Mouse (Mus musculus) myocyte (in vitro differentiated cells): ENCODE measurements at regions not wholly inside any gene's neighbourhood (a gene's known extent, or its start where the extent isn't known, plus 50 kb on each side); places are given as distances from the start of the nearest gene placed in this dataset.

ENCODE experiments used
- H3K27me3 ChIP-seq: one replicate; pipeline ENCODE4 v1.6.1; 2011; ENCODE audit not compliant: control insufficient read depth, insufficient read depth, insufficient read length
- H3K36me3 ChIP-seq: one replicate; pipeline ENCODE4 v1.6.1; 2011; ENCODE audit not compliant: control insufficient read depth, insufficient read depth
- H3K4me2 ChIP-seq: one replicate; pipeline ENCODE4 v1.6.1; 2011; ENCODE audit warnings: low read depth, control low read depth
- H3K4me3 ChIP-seq: one replicate; pipeline ENCODE4 v1.5.1; 2011; ENCODE audit warnings: mild to moderate bottlenecking, control low read depth, moderate library complexity
- H3K79me2 ChIP-seq: one replicate; pipeline ENCODE4 v1.6.1; 2011; ENCODE audit not compliant: control insufficient read depth, insufficient read depth
- H3ac ChIP-seq: one replicate; pipeline ENCODE4 v1.6.1; 2011; ENCODE audit not compliant: control insufficient read depth, insufficient read length
- CEBPB ChIP-seq: IDR thresholded peaks from 2 replicates; pipeline ENCODE4 v1.6.1; 2011; ENCODE audit warnings: mild to moderate bottlenecking, moderate library complexity; ENCODE audit not compliant: poor library complexity, insufficient read depth, severe bottlenecking
- E2F4 ChIP-seq: IDR thresholded peaks from one replicate; pipeline ENCODE4 v1.6.1; 2011; ENCODE audit warnings: mild to moderate bottlenecking, control low read depth, moderate library complexity; ENCODE audit not compliant: insufficient read depth
- MAX ChIP-seq: IDR thresholded peaks from one replicate; pipeline ENCODE4 v1.6.1; 2011; ENCODE audit warnings: low read depth, mild to moderate bottlenecking, control low read depth
- MYOD1 ChIP-seq, 3 experiments: IDR thresholded peaks; one replicate each; pipeline ENCODE4 v1.6.1; 2011; ENCODE audit warnings: control low read depth in 2 of 3, low read depth in 2 of 3, mild to moderate bottlenecking in 2 of 3, moderate library complexity in 1 of 3; ENCODE audit not compliant: insufficient read length in 2 of 3, control insufficient read depth in 1 of 3
- MYOG ChIP-seq, 3 experiments: IDR thresholded peaks; one replicate each; pipeline ENCODE4 v1.6.1; 2011; ENCODE audit warnings: control low read depth in 2 of 3, low read depth in 2 of 3, mild to moderate bottlenecking in 2 of 3; ENCODE audit not compliant: insufficient read length in 2 of 3, control insufficient read depth in 1 of 3, insufficient read depth in 1 of 3
- POLR2A ChIP-seq: IDR thresholded peaks from one replicate; pipeline ENCODE4 v1.6.1; 2011; ENCODE audit warnings: low read depth, mild to moderate bottlenecking, control low read depth, moderate library complexity; ENCODE audit not compliant: insufficient read length
- POLR2AphosphoS2 ChIP-seq: IDR thresholded peaks from one replicate; pipeline ENCODE4 v1.6.1; 2011; ENCODE audit warnings: low read depth, control low read depth; ENCODE audit not compliant: insufficient read length
- REST ChIP-seq: IDR thresholded peaks from one replicate; pipeline ENCODE4 v1.6.1; 2011; ENCODE audit warnings: mild to moderate bottlenecking, control low read depth, moderate library complexity; ENCODE audit not compliant: insufficient read depth, insufficient read length
- SRF ChIP-seq: IDR thresholded peaks from one replicate; pipeline ENCODE4 v1.6.1; 2011; ENCODE audit warnings: low read depth; ENCODE audit not compliant: control insufficient read depth, insufficient read length
- TCF12 ChIP-seq: IDR thresholded peaks from one replicate; pipeline ENCODE4 v1.6.1; 2011; ENCODE audit warnings: mild to moderate bottlenecking, control low read depth; ENCODE audit not compliant: poor library complexity, insufficient read depth, severe bottlenecking
- TCF3 ChIP-seq: IDR thresholded peaks from one replicate; pipeline ENCODE4 v1.6.1; 2011; ENCODE audit warnings: low read depth, control low read depth; ENCODE audit not compliant: insufficient read length
- USF1 ChIP-seq: IDR thresholded peaks from one replicate; pipeline ENCODE4 v1.6.1; 2011; ENCODE audit warnings: low read depth, mild to moderate bottlenecking, control low read depth, moderate library complexity

- H3K4me3 ChIP-seq: no peak overlapping the region
- no peaks in the 10 kb centered on the region for H3K79me2 ChIP-seq
- no peak overlapping the region for H3ac ChIP-seq
- TF ChIP-seq POLR2A (no peak), TCF3 (no peak), REST (no peak), MYOG (IDR thresholded peaks at IDR 0.05; ENCODE audit: control insufficient read depth in 1 of 3, insufficient read depth in 1 of 3, insufficient read length in 2 of 3, low read depth in 2 of 3) (no peak), MAX (no peak), MYOD1 (IDR thresholded peaks at IDR 0.05; ENCODE audit: control insufficient read depth in 1 of 3, insufficient read length in 2 of 3, low read depth in 2 of 3) (no peak), SRF (no peak), E2F4 (no peak), USF1 (no peak), POLR2AphosphoS2 (no peak), TCF12 (no peak), CEBPB (no peak)
- H3K36me3 ChIP-seq: no peaks in the 10 kb centered on the region
- H3K27me3 ChIP-seq: no peaks in the 10 kb centered on the region
- H3K4me2 ChIP-seq: no peak overlapping the region
These were observed 90.5 kb upstream of the Cblb start for GRCm38 (mm10) chr16:51940574-51940973.

- H3K79me2 ChIP-seq: no peaks in the 10 kb centered on the region
- H3K36me3 ChIP-seq: no peaks in the 10 kb centered on the region
- H3ac ChIP-seq: no peak overlapping the region
- no peaks in the 10 kb centered on the region for H3K27me3 ChIP-seq
- H3K4me2 ChIP-seq: no peak overlapping the region
- H3K4me3 ChIP-seq: no peak overlapping the region
- TF ChIP-seq TCF3: no peak
- TF ChIP-seq MYOG (IDR thresholded peaks at IDR 0.05; ENCODE audit: control insufficient read depth in 1 of 3, insufficient read depth in 1 of 3, insufficient read length in 2 of 3, low read depth in 2 of 3): no peak
- TF ChIP-seq MYOD1 (IDR thresholded peaks at IDR 0.05; ENCODE audit: control insufficient read depth in 1 of 3, insufficient read length in 2 of 3, low read depth in 2 of 3): no peak
- no peak for TF ChIP-seq USF1
- TF ChIP-seq POLR2AphosphoS2: no peak
- TF ChIP-seq TCF12: no peak
- no peak for TF ChIP-seq REST
- no peak for TF ChIP-seq POLR2A
- no peak for TF ChIP-seq SRF
- no peak for TF ChIP-seq MAX
- TF ChIP-seq CEBPB: no peak
- TF ChIP-seq E2F4: no peak
These were observed 88.4 kb upstream of the Cblb start for GRCm38 (mm10) chr16:51942431-51943130.

- Histone ChIP-seq H3K4me2 (no peak overlapping the region), H3K36me3 (no peaks in the 10 kb centered on the region), H3K79me2 (no peaks in the 10 kb centered on the region), H3ac (no peak overlapping the region), H3K4me3 (no peak overlapping the region), H3K27me3 (no peaks in the 10 kb centered on the region)
- TF ChIP-seq TCF3: no peak
- TF ChIP-seq TCF12: no peak
- no peak for TF ChIP-seq MYOG (IDR thresholded peaks at IDR 0.05; ENCODE audit: control insufficient read depth in 1 of 3, insufficient read depth in 1 of 3, insufficient read length in 2 of 3, low read depth in 2 of 3)
These were observed 63.8 kb upstream of the Cblb start for GRCm38 (mm10) chr16:51967051-51967845.
